Mouse (Mus musculus) limb, embryonic 10.5 days (tissue): Measurements from ENCODE around the gene Tpm1. TPM values are rescaled to one million over a fixed set of nuclear protein-coding genes. Genes with fewer than 3 reads are reported as not detected.

Experiments
- DNase-seq: peaks from one replicate; pipeline ENCODE4 v3.0.0-alpha.2; 2017; ENCODE audit warnings: low spot score
- H3K27ac ChIP-seq: fragments of 300-500 bp; sonication (generic); 2 replicates; pipeline ENCODE4 v1.5.1; 2016; ENCODE audit warnings: mild to moderate bottlenecking
- H3K27me3 ChIP-seq: fragments of 300-500 bp; sonication (generic); 2 replicates; pipeline ENCODE4 v1.6.1; 2016; ENCODE audit warnings: low read depth, mild to moderate bottlenecking; ENCODE audit not compliant: poor library complexity, severe bottlenecking
- H3K36me3 ChIP-seq: fragments of 300-500 bp; sonication (generic); 2 replicates; pipeline ENCODE4 v1.6.1; 2016; ENCODE audit warnings: mild to moderate bottlenecking, moderate library complexity
- H3K4me1 ChIP-seq: fragments of 300-500 bp; sonication (generic); 2 replicates; pipeline ENCODE4 v1.6.1; 2016
- H3K4me3 ChIP-seq: fragments of 300-500 bp; sonication (generic); 2 replicates; pipeline ENCODE4 v1.5.1; 2016; ENCODE audit warnings: mild to moderate bottlenecking, moderate library complexity
- H3K9me3 ChIP-seq: fragments of 300-500 bp; sonication (generic); replicated peaks from 2 replicates; pipeline ENCODE4 v1.6.1; 2016; ENCODE audit warnings: mild to moderate bottlenecking
- WGBS: fragments of 180-500 bp; shearing (Covaris S2); methylation state at CpG from one replicate; pipeline ENCODE4 v1.1.7; 2016; 5-methylcytosine and 5-hydroxymethylcytosine counted together
- polyA plus RNA-seq: library from polyadenylated mRNA; unstranded; fragments of >200 nt; fragmentation: Nextera tagmentation; extraction: Ambion mirVana; gene quantifications from 2 replicates; pipeline ENCODE4 v1.2.1, GENCODE M21; 2016

Tpm1 gene
- polyA plus RNA-seq, 1 experiment from 2014 or later, result 286 TPM

GRCm38 (mm10) chr9:67071103-67071502 lies 21.9 kb upstream of the Tpm1 start:
- H3K9me3 ChIP-seq, result no peaks in the 10 kb centered on the region
- peaks cover 15% of the 10 kb centered on the region for H3K4me1 ChIP-seq
- no peak overlapping the region for H3K4me3 ChIP-seq
- no peaks in the 10 kb centered on the region for H3K27me3 ChIP-seq
- H3K27ac ChIP-seq, result no peak overlapping the region
- H3K36me3 ChIP-seq, result no peaks in the 10 kb centered on the region
- DNase-seq, result no peak
- 61% methylated on average over 6 of the region's 6 CpGs for WGBS

GRCm38 (mm10) chr9:67066616-67067015 lies 17.4 kb upstream of the Tpm1 start:
- Histone ChIP-seq H3K36me3 (no peaks in the 10 kb centered on the region), H3K9me3 (no peaks in the 10 kb centered on the region), H3K4me1 (peaks cover 15% of the 10 kb centered on the region), H3K27me3 (no peaks in the 10 kb centered on the region), H3K27ac (no peak overlapping the region), H3K4me3 (no peak overlapping the region)
- DNase-seq, result peak; percentile 33
- WGBS, result 86% methylated on average over 6 of the region's 6 CpGs

GRCm38 (mm10) chr9:67059714-67060113 lies 10.5 kb upstream of the Tpm1 start:
- 86% methylated on average over 12 of the region's 12 CpGs for WGBS
- H3K36me3 ChIP-seq, result no peaks in the 10 kb centered on the region
- H3K4me1 ChIP-seq, result peaks cover 13% of the 10 kb centered on the region; the same call in 1 of the 2 replicates

GRCm38 (mm10) chr9:67058366-67058765 lies 9.2 kb upstream of the Tpm1 start:
- Histone ChIP-seq H3K4me3 (no peak overlapping the region), H3K27ac (no peak overlapping the region), H3K27me3 (no peaks in the 10 kb centered on the region), H3K36me3 (no peaks in the 10 kb centered on the region), H3K9me3 (no peaks in the 10 kb centered on the region), H3K4me1 (peaks cover 13% of the 10 kb centered on the region; the same call in 1 of the 2 replicates)
- DNase-seq, result no peak
- 93% methylated on average over 6 of the region's 6 CpGs for WGBS

More at GRCm38 (mm10) chr9:67059714-67060113, 10.5 kb upstream of the Tpm1 start:
- H3K27me3 ChIP-seq, result no peaks in the 10 kb centered on the region
- no peak overlapping the region for H3K27ac ChIP-seq
- H3K9me3 ChIP-seq, result no peaks in the 10 kb centered on the region
- no peak for DNase-seq
- no peak overlapping the region for H3K4me3 ChIP-seq

- Histone ChIP-seq H3K27ac (no peak overlapping the region), H3K4me3 (no peak overlapping the region), H3K9me3 (no peaks in the 10 kb centered on the region), H3K4me1 (peaks cover 49% of the 10 kb centered on the region), H3K36me3 (no peaks in the 10 kb centered on the region), H3K27me3 (peaks cover 50% of the 10 kb centered on the region)
- 88% methylated on average over 6 of the region's 6 CpGs for WGBS
- DNase-seq, result no peak
These were observed 1.6 kb upstream of the Tpm1 start for GRCm38 (mm10) chr9:67050736-67051337.

- Histone ChIP-seq H3K9me3 (no peaks in the 10 kb centered on the region), H3K27me3 (peaks cover 50% of the 10 kb centered on the region), H3K27ac (peak overlapping the region; percentile 77), H3K4me1 (peaks cover 53% of the 10 kb centered on the region), H3K36me3 (no peaks in the 10 kb centered on the region), H3K4me3 (peak overlapping the region; percentile 62)
- DNase-seq, result no peak
- WGBS, result 14% methylated on average over 7 of the region's 7 CpGs
These were observed 630 bp upstream of the Tpm1 start for GRCm38 (mm10) chr9:67049836-67050235.

- H3K4me3 ChIP-seq, result peak overlapping the region; percentile 62
- DNase-seq, result no peak
- peaks cover 58% of the 10 kb centered on the region for H3K4me1 ChIP-seq
- no peaks in the 10 kb centered on the region for H3K36me3 ChIP-seq
- WGBS, result under 1% methylated on average over 26 of the region's 26 CpGs
- peak overlapping the region; percentile 77 for H3K27ac ChIP-seq
- H3K9me3 ChIP-seq, result no peaks in the 10 kb centered on the region
- peaks cover 50% of the 10 kb centered on the region for H3K27me3 ChIP-seq
These were observed 622 bp downstream of the Tpm1 start for GRCm38 (mm10) chr9:67048483-67049085.

- peak overlapping the region; percentile 77 for H3K27ac ChIP-seq
- DNase-seq, result peak; percentile 65
- peaks cover 50% of the 10 kb centered on the region for H3K27me3 ChIP-seq
- peak overlapping the region; percentile 62 for H3K4me3 ChIP-seq
- WGBS, result under 1% methylated on average over 50 of the region's 50 CpGs
- peaks cover 65% of the 10 kb centered on the region for H3K4me1 ChIP-seq
- no peaks in the 10 kb centered on the region for H3K36me3 ChIP-seq
- no peaks in the 10 kb centered on the region for H3K9me3 ChIP-seq
These were observed 1.4 kb downstream of the Tpm1 start for GRCm38 (mm10) chr9:67047606-67048482.

- Histone ChIP-seq H3K27me3 (peaks cover 50% of the 10 kb centered on the region), H3K4me3 (peak overlapping the region; percentile 62), H3K9me3 (no peaks in the 10 kb centered on the region), H3K27ac (peak overlapping the region; percentile 77), H3K4me1 (peaks cover 73% of the 10 kb centered on the region), H3K36me3 (no peaks in the 10 kb centered on the region)
- WGBS, result 4% methylated on average over 15 of the region's 15 CpGs
- peak; percentile 51 for DNase-seq
These were observed 2.2 kb downstream of the Tpm1 start for GRCm38 (mm10) chr9:67046881-67047605.

- Histone ChIP-seq H3K27me3 (peaks cover 48% of the 10 kb centered on the region), H3K4me3 (peak overlapping the region; percentile 62; the same call in 1 of the 2 replicates), H3K27ac (peak overlapping the region; percentile 30; the same call in 1 of the 2 replicates), H3K4me1 (peaks cover 82% of the 10 kb centered on the region), H3K9me3 (no peaks in the 10 kb centered on the region), H3K36me3 (no peaks in the 10 kb centered on the region)
- DNase-seq, result no peak
- WGBS, result 19% methylated on average over 5 of the region's 5 CpGs
These were observed 3.1 kb downstream of the Tpm1 start for GRCm38 (mm10) chr9:67045966-67046602.

GRCm38 (mm10) chr9:67045306-67045675 lies 3.9 kb downstream of the Tpm1 start:
- DNase-seq, result no peak
- Histone ChIP-seq H3K27ac (no peak overlapping the region), H3K4me3 (no peak overlapping the region), H3K4me1 (peaks cover 87% of the 10 kb centered on the region), H3K27me3 (peaks cover 40% of the 10 kb centered on the region), H3K36me3 (no peaks in the 10 kb centered on the region), H3K9me3 (no peaks in the 10 kb centered on the region)
- 39% methylated on average over 4 of the region's 4 CpGs for WGBS
